Mouse (Mus musculus) erythroblast, embryonic 14.5 days (primary cell): Measurements from ENCODE around the gene Psmb2. TPM values are rescaled to one million over a fixed set of nuclear protein-coding genes. Genes with fewer than 3 reads are reported as not detected.

Source experiments
- H3K27me3 ChIP-seq: 2 replicates; pipeline ENCODE4 v1.6.1; 2012; ENCODE audit warnings: inconsistent platforms; ENCODE audit not compliant: control insufficient read depth
- H3K36me3 ChIP-seq: 2 replicates; pipeline ENCODE4 v1.6.1; 2012; ENCODE audit warnings: mild to moderate bottlenecking, inconsistent platforms; ENCODE audit not compliant: control insufficient read depth
- H3K4me1 ChIP-seq: 2 replicates; pipeline ENCODE4 v1.6.1; 2012; ENCODE audit warnings: inconsistent platforms; ENCODE audit not compliant: control insufficient read depth
- H3K4me3 ChIP-seq: replicated peaks from 2 replicates; pipeline ENCODE3; 2012; ENCODE audit warnings: moderate library complexity, mild to moderate bottlenecking, inconsistent platforms
- H3K9me3 ChIP-seq: 2 replicates; pipeline ENCODE4 v1.6.1; 2012; ENCODE audit warnings: low read length, inconsistent platforms, mixed read lengths; ENCODE audit not compliant: control insufficient read depth
- GATA1 ChIP-seq: IDR thresholded peaks from 2 replicates; pipeline ENCODE4 v1.6.1; 2012; ENCODE audit warnings: low read length, inconsistent platforms, mixed read lengths
- TAL1 ChIP-seq: IDR thresholded peaks from 3 replicates; pipeline ENCODE4 v1.6.1; 2012; ENCODE audit warnings: low read length, inconsistent platforms, mixed read lengths
- polyA plus RNA-seq: library from polyadenylated mRNA; stranded (reverse); fragments of >175 nt; gene quantifications from 2 replicates; pipeline ENCODE4 v1.2.3, GENCODE M21; 2012

The Psmb2 gene
- polyA plus RNA-seq, 1 experiment: 11.1 TPM

DNA sequence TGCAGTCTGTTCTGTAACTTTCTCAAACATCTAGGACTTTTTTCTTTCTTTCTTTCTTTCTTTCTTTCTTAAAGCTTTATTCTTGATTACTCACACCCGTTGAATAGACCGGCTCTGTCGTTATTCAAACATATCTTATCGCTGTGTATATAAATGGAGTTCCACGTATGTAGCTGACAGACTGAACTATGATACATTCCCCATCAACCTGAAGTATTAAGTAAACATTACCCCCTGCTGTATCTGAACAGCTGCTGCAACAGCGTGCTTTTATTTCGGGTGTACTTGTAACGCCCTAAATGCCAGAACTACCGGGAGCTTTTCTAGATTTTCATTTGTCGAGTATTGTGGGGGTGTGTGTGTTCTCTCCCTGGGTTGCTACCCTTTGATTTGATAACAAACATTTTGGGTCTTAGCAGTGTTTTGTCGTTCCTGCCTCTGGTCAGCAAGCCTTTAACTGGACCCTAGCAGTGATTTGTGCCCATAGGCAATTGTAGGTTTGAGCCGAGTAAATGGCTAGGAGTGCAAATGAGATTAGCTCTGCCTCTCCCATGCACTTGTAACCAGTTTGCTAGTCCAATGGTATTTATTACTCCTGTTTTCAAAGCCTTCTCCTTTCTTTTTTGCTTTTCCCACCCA is 77.4 kb downstream of the Psmb2 start:
- no peak for TF ChIP-seq TAL1
- peak overlapping the region; percentile 98 for H3K4me3 ChIP-seq
- H3K27me3 ChIP-seq: no peaks in the 10 kb centered on the region
- H3K36me3 ChIP-seq: peaks cover 16% of the 10 kb centered on the region
- peaks cover 31% of the 10 kb centered on the region for H3K4me1 ChIP-seq
- H3K9me3 ChIP-seq: no peaks in the 10 kb centered on the region

DNA sequence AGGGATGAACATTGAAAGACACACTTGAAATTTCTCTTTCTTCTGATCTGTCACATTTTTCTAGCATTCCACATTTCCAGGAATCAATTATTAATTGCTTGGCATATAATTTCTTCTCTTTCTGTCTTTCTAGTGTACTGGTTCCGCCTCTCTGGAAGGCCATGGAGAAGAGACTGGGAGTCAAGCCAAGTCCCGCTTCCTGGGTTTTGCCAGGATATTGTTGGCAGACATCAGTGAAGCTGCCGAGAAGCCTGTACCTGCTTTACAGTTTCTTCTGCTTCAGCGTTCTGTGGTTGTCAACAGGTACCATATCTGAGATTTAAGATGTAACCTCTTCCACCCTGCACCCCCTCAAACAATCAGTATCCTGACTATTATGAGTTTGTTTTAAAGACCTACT is 79.3 kb downstream of the Psmb2 start:
- Histone ChIP-seq H3K36me3 (peaks cover 16% of the 10 kb centered on the region), H3K27me3 (no peaks in the 10 kb centered on the region), H3K4me1 (peaks cover 26% of the 10 kb centered on the region), H3K4me3 (no peak overlapping the region), H3K9me3 (no peaks in the 10 kb centered on the region)
- TF ChIP-seq GATA1 (no peak), TAL1 (no peak)

GRCm38 (mm10) chr4:126758299-126758698 is 80.9 kb downstream of the Psmb2 start:
- TF ChIP-seq GATA1: no peak
- TF ChIP-seq TAL1: no peak

More at GRCm38 (mm10) chr4:126758299-126758698, 80.9 kb downstream of the Psmb2 start:
- no peaks in the 10 kb centered on the region for H3K27me3 ChIP-seq
- no peak overlapping the region for H3K4me3 ChIP-seq
- H3K36me3 ChIP-seq: peaks cover 16% of the 10 kb centered on the region
- peaks cover 12% of the 10 kb centered on the region for H3K4me1 ChIP-seq
- no peaks in the 10 kb centered on the region for H3K9me3 ChIP-seq

Other genes starting within 250 kb of the Psmb2 start
- 0.14 and 0.27 TPM in 2 replicates for gene Ago3, start 248.1 kb upstream of the Psmb2 start, polyA plus RNA-seq
- 0.05 and 0.09 TPM in 2 replicates for gene Ago1, start 209.0 kb upstream of the Psmb2 start, polyA plus RNA-seq
- not detected in 2 replicates for gene Ago4, start 144.2 kb upstream of the Psmb2 start, polyA plus RNA-seq
- 0.95 and 0.96 TPM in 2 replicates for gene Clspn, start 120.7 kb upstream of the Psmb2 start, polyA plus RNA-seq
- gene 5730409E04Rik, start 67.8 kb upstream of the Psmb2 start, polyA plus RNA-seq: not detected in 2 replicates
- gene Tfap2e, start 58.6 kb downstream of the Psmb2 start, polyA plus RNA-seq: not detected in 2 replicates
- gene Ncdn, start 75.8 kb downstream of the Psmb2 start, polyA plus RNA-seq: 1.4 and 1.5 TPM in 2 replicates
- 0.43 and 1.5 TPM in 2 replicates for gene AU040320, start 75.9 kb downstream of the Psmb2 start, polyA plus RNA-seq